Mouse (Mus musculus) monocyte, adult 5-6 weeks (primary cell): ENCODE data around the gene Agap1. TPM values are rescaled to one million over a fixed set of nuclear protein-coding genes. Genes with fewer than 3 reads are reported as not detected.
"Not testable (repeated sequence)": the region's sequence is repeated elsewhere in the genome, so short reads cannot be mapped to it uniquely, and the experiment has no call there.

Experiments
- ATAC-seq: fragments of 153-309, 156-312 bp; replicated peaks from 2 replicates; pipeline ENCODE4 v1.8.0; 2017; ENCODE audit warnings: mild to moderate bottlenecking; ENCODE audit not compliant: low TSS enrichment, insufficient number of reproducible peaks, severe bottlenecking, poor library complexity, low FRiP score
- total RNA-seq: library from RNA; stranded (forward); fragments of 200-1000, 200-491, 200-594 nt; gene quantifications from 3 replicates; pipeline ENCODE4 v1.2.3, GENCODE M21; 2017

The Agap1 gene
- total RNA-seq, 1 experiment from 2014 or later = 1.3 TPM

DNA sequence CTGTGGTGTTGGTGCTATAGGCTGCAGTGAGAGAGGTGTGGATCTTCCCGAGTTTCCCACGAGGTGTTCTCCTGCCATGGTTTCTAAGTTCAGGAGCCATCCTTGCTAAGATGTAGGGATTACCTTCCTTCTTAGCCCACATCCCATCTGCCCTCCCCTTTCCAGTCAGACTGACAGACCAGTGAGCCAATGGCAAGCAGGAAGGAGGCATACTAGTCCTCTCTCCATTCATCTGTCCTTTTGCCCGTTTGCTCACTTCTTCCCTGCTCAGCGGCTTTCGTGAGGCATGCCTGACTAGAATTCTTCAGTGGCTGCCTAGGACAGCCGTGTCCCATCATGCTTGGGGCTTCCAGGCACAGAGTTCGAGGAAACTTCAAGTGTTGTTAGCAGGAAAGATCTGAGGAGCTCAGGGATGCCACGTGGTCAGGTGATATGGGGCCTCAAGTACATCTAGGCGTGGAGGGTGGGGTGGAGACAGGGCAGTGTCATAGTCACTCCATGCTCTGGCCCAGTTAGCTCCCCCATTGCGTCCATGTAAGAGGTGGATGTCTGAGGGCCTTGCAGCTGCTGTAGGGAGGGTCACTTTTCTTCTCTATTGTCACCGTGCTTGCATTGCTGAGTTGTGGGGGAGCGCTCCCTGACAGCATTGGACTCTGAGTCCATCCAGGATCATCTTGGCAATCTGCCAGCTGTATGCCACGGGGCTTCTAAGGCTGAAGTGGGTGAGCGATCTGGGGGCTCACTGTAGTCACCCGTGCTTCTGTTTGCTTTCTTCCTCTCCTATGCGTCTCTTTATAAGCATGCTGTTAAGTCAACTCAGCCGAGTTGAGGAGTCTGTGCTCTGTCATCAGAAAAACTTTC lies 34.7 kb downstream of the Agap1 start:
- no peak for ATAC-seq

DNA sequence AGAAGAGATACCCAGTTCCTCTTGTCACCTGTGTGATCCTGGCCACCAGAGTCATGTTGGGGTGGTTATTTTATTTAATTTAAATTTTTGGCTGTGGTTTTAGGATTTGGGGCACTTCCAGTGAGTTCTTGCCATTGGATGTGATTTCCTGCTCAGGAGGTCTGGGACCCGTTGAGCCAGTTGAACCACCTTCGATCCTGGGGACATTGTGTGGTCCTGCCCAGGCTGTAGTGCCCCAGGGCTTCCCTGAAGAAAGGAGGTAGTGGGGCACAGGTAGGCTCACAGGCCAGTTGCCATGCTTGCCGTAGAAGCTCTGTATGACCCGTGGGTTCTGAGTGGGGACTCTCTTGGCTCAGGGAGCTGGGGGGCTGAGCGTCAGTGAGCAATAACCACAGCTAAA lies 38.6 kb downstream of the Agap1 start:
- no peak for ATAC-seq

GRCm38 (mm10) chr1:89494816-89495215 lies 40.2 kb downstream of the Agap1 start:
- ATAC-seq = no peak

GRCm38 (mm10) chr1:89496204-89496603 lies 41.6 kb downstream of the Agap1 start:
- no peak for ATAC-seq

DNA sequence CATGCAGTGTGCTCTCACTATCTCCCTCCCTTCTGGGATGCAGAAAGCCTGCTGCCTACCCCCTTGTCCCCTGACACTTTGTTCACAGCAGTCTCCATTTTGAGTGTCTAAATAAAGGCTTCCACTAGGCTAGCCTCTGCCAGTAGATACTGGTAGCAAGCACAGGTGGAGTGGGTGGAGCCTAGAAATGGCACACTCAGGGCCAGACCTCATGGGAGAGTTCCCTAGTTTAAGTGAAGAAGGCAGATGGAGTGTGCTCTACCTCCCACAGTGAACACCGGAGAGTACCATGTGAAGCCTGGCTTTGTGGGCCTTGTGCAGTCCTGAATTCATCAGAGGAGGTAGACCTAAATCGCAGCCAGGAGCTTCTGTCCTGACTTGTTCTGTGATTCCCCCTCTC lies 46.3 kb downstream of the Agap1 start:
- ATAC-seq = no peak

DNA sequence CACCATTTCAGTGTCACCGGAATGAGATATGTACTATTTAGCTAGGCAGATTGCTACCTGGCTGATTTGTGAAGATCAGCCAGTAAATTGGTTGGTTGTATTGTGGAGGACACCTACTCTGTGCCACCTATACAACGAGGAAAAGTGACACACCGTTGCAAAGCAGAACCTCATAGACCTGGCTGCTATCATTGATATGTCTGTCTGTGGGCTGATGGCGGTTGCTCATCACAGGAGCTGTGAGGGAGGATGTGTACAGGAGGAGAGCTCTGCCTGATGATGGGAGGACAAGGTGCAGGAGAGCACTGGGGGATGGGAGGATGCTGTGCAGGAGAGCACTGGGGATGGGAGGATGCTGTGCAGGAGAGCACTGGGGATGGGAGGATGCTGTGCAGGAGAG lies 46.7 kb downstream of the Agap1 start:
- ATAC-seq = no peak

DNA sequence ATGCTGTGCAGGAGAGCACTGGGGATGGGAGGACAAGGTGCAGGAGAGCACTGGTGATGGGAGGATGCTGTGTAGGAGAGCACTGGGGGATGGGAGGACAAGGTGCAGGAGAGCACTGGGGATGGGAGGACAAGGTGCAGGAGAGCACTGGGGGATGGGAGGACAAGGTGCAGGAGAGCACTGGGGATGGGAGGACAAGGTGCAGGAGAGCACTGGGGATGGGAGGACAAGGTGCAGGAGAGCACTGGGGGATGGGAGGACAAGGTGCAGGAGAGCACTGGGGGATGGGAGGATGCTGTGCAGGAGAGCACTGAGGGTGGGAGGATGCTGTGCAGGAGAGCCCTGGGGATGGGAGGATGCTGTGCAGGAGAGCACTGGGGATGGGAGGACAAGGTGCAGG lies 47.3 kb downstream of the Agap1 start:
- ATAC-seq = not testable (repeated sequence)

GRCm38 (mm10) chr1:89509196-89509595 lies 54.6 kb downstream of the Agap1 start:
- ATAC-seq = no peak

- ATAC-seq = no peak
Observed at GRCm38 (mm10) chr1:89509763-89510340, 55.2 kb downstream of the Agap1 start.

GRCm38 (mm10) chr1:89510731-89511130 lies 56.1 kb downstream of the Agap1 start:
- no peak for ATAC-seq

GRCm38 (mm10) chr1:89513616-89514283 lies 59.1 kb downstream of the Agap1 start:
- ATAC-seq = no peak

- ATAC-seq = no peak
Observed at GRCm38 (mm10) chr1:89515808-89516560, 61.4 kb downstream of the Agap1 start.

DNA sequence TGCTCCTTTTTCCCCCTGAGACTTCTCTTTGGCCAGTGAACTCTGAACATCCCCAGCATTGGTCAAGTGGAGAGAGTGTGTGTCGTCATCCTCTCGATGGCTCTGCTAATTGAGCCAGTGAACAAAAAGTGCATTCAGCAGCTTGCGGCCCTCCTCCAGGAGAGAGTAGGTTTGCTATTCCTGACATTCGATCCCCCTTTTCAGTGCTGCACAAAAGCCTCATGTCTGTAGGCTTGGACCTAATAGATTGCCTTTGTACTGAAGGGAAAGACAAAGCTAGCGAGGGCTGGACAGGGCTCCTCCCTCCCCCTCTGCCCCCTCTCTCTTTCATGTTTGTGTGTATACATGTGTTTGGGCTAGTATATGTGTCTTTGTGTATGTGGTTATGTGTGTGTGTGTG lies 63.2 kb downstream of the Agap1 start:
- no peak for ATAC-seq

- ATAC-seq = no peak
Observed at GRCm38 (mm10) chr1:89519914-89520643, 65.5 kb downstream of the Agap1 start.

DNA sequence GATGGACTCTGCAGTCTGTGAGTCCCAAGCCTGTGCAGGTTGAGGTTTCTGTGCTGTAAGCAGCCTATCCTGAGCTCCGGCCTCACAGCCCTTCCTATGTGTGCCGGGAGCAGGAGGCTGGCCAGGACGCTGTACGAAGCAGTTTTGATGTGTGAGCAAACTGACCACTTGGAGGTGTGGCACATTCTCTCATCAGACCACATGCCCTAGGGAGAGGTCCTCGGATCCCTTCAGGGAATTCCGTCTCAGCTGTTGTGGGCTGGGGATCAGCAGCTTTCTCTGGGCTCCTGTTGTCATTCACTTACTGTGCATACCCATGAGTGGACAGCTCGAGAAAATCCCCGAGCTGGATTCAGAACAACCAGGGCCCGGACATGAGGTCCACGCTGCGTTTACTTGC lies 66.8 kb downstream of the Agap1 start:
- ATAC-seq = no peak

DNA sequence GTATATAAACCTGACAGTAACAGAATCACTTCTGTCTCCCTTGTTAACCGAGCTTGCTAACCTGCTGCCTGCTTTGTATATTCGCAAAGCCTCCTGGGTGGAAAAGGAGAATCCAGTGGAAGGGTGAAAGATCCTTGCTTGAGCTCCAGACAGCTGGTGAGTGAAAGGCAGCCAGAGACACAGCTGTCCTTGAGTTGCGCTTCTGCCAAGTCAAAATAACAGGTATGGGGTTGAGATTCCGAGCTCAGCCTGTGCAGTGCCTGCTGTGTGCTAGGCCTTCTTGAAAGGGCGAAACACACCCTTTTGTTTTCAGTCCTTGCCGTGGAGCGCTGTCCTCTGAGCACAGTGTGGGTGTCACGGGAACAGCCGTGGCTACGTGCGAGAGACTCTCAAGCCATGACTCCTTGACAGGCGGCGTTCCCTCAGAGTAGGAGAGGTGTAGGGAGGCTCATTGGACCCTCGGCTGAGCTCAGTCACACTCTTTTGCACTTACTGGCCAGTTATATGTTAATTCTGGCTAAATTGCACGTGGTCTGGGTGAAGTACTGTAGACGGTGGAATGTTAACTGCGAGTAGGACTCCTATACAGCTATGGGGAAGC lies 67.4 kb downstream of the Agap1 start:
- ATAC-seq = no peak

- no peak for ATAC-seq
Observed at GRCm38 (mm10) chr1:89524369-89524768, 69.8 kb downstream of the Agap1 start.

DNA sequence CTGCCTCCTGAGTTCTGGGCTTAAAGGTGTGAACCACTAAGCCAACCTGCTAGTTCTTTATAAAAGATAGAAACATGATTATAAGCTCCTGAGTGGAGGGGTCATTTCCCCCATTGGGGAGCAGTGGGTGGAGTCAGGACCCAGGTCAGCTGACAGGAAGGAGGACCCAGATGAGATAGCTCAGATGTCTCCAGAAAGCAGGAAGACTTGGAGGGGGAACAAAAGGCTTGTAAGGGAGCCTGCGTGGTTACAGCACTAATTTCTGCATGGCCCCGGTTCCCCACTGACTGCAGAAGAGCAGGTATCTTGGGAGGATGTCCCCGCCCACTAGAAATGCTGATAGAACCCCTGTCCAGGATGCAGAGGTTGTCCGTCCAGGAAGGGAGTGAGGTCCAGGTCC lies 70.4 kb downstream of the Agap1 start:
- ATAC-seq = no peak
